Mouse (Mus musculus) ES-E14 (cell line): ENCODE results near the gene Arl15. TPM values are rescaled to one million over a fixed set of nuclear protein-coding genes. Genes with fewer than 3 reads are reported as not detected.

Experiments
- DNase-seq: peaks from one replicate; pipeline ENCODE4 v3.0.0-alpha.2; 2013; ENCODE audit warnings: low read depth, low spot score
- H3K27ac ChIP-seq: 2 replicates; pipeline ENCODE4 v1.5.1; 2012; ENCODE audit warnings: low read depth, mild to moderate bottlenecking, low read length, moderate library complexity, mixed read lengths; ENCODE audit not compliant: poor library complexity, insufficient read depth, severe bottlenecking
- H3K36me3 ChIP-seq: 2 replicates; pipeline ENCODE4 v1.6.1; 2012; ENCODE audit warnings: mild to moderate bottlenecking, low read length, moderate library complexity, mixed read lengths; ENCODE audit not compliant: control insufficient read depth, poor library complexity, insufficient read depth, severe bottlenecking
- H3K4me1 ChIP-seq, 2 experiments: fragments of 150-350 bp in 1 of 2; sonication (generic) in 1 of 2; 2 replicates each; pipeline ENCODE4 v1.6.1; 2012; ENCODE audit warnings: low read length in 2 of 2, mild to moderate bottlenecking in 1 of 2, mixed read lengths in 1 of 2; ENCODE audit not compliant: control insufficient read depth in 2 of 2, insufficient read depth in 2 of 2, poor library complexity in 1 of 2
- H3K4me3 ChIP-seq, 2 experiments: fragments of 150-350 bp in 1 of 2; sonication (generic) in 1 of 2; 2 replicates each; pipeline ENCODE4 v1.5.1; 2012; ENCODE audit warnings: low read length in 2 of 2, low read depth in 1 of 2, mild to moderate bottlenecking in 1 of 2, mixed read lengths in 1 of 2; ENCODE audit not compliant: insufficient read depth in 1 of 2, poor library complexity in 1 of 2, severe bottlenecking in 1 of 2
- H3K9ac ChIP-seq: 2 replicates; pipeline ENCODE4 v1.6.1; 2012; ENCODE audit warnings: low read depth, mild to moderate bottlenecking, low read length, mixed read lengths; ENCODE audit not compliant: poor library complexity, insufficient read depth, severe bottlenecking
- H3K9me3 ChIP-seq: fragments of 150-350 bp; sonication (generic); 2 replicates; pipeline ENCODE4 v1.6.1; 2012; ENCODE audit warnings: low read depth, mild to moderate bottlenecking, low read length; ENCODE audit not compliant: control insufficient read depth, insufficient read depth
- CHD2 ChIP-seq: IDR thresholded peaks from 2 replicates; pipeline ENCODE4 v1.6.1; 2014; ENCODE audit warnings: mild to moderate bottlenecking, low read depth, low read length, inconsistent platforms
- HCFC1 ChIP-seq: IDR thresholded peaks from 2 replicates; pipeline ENCODE4 v1.6.1; 2012; ENCODE audit warnings: low read length, inconsistent platforms, borderline replicate concordance; ENCODE audit not compliant: insufficient read depth
- MAFK ChIP-seq: IDR thresholded peaks from 2 replicates; pipeline ENCODE4 v1.6.1; 2014; ENCODE audit warnings: mild to moderate bottlenecking, low read depth, low read length, inconsistent platforms; ENCODE audit not compliant: insufficient read depth
- ZC3H11A ChIP-seq: IDR thresholded peaks from 2 replicates; pipeline ENCODE4 v1.6.1; 2012; ENCODE audit warnings: low read depth, mild to moderate bottlenecking, inconsistent platforms, low read length, borderline replicate concordance
- ZNF384 ChIP-seq: IDR thresholded peaks from 2 replicates; pipeline ENCODE4 v1.6.1; 2012; ENCODE audit warnings: low read depth, low read length, inconsistent platforms
- in situ Hi-C, 2 experiments: fragments of 600-800 bp; cut with MboI; formaldehyde crosslinking; loops; one replicate each; pipeline ENCODE4 v1.15.1; 2025; ENCODE audit warnings: low sequenced_read_pairs in 2 of 2, inconsistent platforms in 1 of 2; ENCODE audit not compliant: unreplicated experiment in 2 of 2
- total RNA-seq: library from RNA; depleted of rRNA; stranded (reverse); fragments of 300-350 nt; gene quantifications from 2 replicates; pipeline ENCODE4 v1.2.3, GENCODE M21; 2012

The Arl15 gene
- total RNA-seq, 1 experiment: 15.1 TPM

DNA sequence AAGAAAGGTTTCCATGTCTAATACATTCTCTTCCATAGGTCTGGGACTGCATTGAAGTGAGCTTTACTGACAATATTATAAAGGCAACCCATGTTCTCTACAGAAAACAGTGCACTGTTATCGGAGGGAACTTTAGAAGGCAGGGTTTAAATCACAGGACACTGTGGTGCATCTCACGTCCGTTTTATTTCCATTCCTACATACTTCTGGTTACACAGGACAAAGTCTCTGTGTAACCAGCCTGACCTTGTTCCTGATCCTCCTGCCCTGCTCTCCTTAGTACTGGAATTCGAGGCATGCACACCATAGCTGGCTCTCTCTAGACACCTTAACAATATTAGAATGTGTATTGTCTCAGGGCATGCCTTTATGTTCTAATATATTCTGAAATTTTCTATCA is 368.4 kb downstream of the Arl15 start:
- Histone ChIP-seq H3K4me1 (peaks cover 3 to 11% of the 10 kb centered on the region in 2 experiments; a peak in 2 of 4 replicates), H3K4me3 (no peak overlapping the region), H3K27ac (no peak overlapping the region), H3K36me3 (no peaks in the 10 kb centered on the region), H3K9me3 (no peaks in the 10 kb centered on the region), H3K9ac (no peak overlapping the region)
- no peak for DNase-seq
- TF ChIP-seq MAFK: no peak
- TF ChIP-seq ZNF384: no peak
- TF ChIP-seq CHD2: no peak
- no peak for TF ChIP-seq HCFC1
- TF ChIP-seq ZC3H11A: no peak
- in situ Hi-C loops: no loop called here

DNA sequence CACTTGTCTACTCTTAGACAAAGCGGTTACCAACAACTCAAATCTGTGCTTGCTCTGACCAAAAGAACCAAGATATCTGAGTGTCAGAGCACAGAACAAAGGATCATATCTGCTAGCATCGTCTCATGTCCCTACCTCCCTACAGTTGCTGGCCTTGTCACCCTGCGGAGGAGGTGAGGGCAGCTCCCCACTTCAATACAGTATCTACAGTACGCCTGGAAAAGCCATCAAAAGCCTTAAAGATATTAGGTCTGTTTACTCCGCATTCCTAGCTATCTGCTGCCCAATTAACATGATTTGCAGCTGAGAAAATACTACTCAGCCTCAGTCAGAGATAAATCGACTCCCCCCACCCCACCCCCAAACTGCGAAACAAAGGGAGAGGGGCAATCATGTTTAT is 371.3 kb downstream of the Arl15 start:
- in situ Hi-C loops: no loop called here
- no peak for TF ChIP-seq MAFK
- TF ChIP-seq ZC3H11A: no peak
- TF ChIP-seq CHD2: no peak
- TF ChIP-seq HCFC1: no peak
- no peak for TF ChIP-seq ZNF384
- Histone ChIP-seq H3K27ac (no peak overlapping the region), H3K36me3 (no peaks in the 10 kb centered on the region), H3K4me3 (no peak overlapping the region), H3K9me3 (no peaks in the 10 kb centered on the region), H3K4me1 (no peaks in the 10 kb centered on the region), H3K9ac (no peak overlapping the region)
- no peak for DNase-seq

DNA sequence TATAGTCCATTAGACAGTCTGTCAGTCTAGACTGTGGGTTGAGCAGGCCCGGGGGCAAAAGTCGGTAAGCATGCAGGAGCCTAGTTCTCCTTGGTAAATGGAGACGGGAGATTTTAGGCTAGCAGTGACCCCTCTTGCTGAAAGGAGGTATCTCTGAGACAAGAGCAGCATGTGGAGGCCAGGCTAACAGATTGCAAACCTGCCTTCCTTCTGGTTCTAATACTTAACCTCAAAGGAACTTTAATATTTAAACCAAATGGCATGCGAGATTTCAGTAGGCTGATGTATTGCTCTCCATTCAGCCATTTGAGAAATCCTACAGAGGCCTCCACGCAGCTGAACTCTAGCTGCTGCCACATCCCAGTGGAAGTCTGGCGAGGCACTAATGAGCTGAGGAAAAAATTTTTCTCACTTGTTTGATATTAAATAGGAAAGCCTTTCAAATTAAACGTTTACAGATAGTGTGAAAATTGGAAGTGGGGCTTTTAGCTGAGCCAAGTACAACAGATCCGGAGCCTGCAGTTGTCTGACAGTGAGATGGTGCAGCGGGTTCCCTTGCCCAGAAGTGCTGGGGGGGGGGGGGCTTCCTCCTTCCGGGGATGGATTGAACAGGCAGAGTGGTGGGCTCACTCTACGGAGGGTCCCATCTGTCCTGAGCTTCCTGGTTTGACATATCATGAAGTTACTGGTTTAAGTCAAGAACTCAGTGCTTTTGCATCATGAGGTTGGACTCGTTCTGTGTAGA is 372.3 kb downstream of the Arl15 start:
- in situ Hi-C loops: no loop called here
- H3K27ac ChIP-seq: no peak overlapping the region
- no peak overlapping the region for H3K9ac ChIP-seq
- H3K9me3 ChIP-seq: no peaks in the 10 kb centered on the region
- no peaks in the 10 kb centered on the region for H3K4me1 ChIP-seq
- TF ChIP-seq MAFK (no peak), HCFC1 (no peak), ZC3H11A (no peak), ZNF384 (no peak), CHD2 (no peak)
- no peaks in the 10 kb centered on the region for H3K36me3 ChIP-seq
- DNase-seq: no peak
- H3K4me3 ChIP-seq: no peak overlapping the region

DNA sequence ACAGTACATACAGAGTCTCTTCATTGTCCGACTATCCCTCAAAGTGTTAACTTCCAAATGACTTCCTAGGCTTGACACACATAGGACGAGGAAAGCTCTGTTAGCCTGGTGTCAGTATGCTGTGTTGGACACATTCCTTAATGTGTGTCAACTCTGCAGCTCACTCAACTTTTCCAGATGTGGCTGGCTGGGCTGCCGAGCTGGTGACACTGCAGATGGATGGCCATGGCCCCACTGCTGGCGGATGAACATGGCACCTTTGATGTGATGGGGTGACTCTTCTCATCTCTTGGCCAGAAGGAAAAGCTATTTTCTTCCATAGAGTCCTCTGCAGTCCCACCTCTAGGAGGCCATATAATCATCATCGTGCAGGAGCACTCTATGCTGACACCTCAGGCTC is 375.8 kb downstream of the Arl15 start:
- TF ChIP-seq ZC3H11A: no peak
- no peak for TF ChIP-seq MAFK
- TF ChIP-seq HCFC1: no peak
- TF ChIP-seq CHD2: no peak
- no peak for TF ChIP-seq ZNF384
- Histone ChIP-seq H3K36me3 (no peaks in the 10 kb centered on the region), H3K9me3 (no peaks in the 10 kb centered on the region), H3K27ac (no peak overlapping the region), H3K4me3 (no peak overlapping the region), H3K4me1 (no peaks in the 10 kb centered on the region), H3K9ac (no peak overlapping the region)
- no peak for DNase-seq
- in situ Hi-C loops: no loop called here

DNA sequence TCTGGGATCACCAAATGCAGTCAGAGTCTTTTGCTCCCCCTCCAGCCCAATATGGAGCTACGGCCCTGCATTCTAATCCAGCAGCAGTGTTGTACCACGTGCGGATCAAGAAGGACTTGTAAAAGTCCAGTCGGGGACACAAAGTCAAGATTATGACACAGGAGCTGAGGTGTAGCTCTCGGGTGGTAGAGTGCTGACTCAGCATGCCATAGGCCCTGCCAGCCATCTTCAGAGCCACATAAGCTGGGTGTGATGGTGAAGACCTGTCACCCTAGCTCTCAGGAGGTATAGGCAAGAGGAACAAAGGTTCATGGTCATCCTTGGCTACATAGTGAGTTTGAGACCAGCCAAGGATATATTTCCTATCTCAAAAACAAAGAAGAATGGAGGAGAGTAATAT is 377.2 kb downstream of the Arl15 start:
- TF ChIP-seq MAFK (peak; percentile 85), CHD2 (no peak), ZC3H11A (no peak), ZNF384 (no peak), HCFC1 (no peak)
- H3K4me1 ChIP-seq: no peaks in the 10 kb centered on the region
- H3K9ac ChIP-seq: no peak overlapping the region
- H3K9me3 ChIP-seq: no peaks in the 10 kb centered on the region
- DNase-seq: no peak
- H3K36me3 ChIP-seq: no peaks in the 10 kb centered on the region
- H3K27ac ChIP-seq: no peak overlapping the region
- in situ Hi-C loops: no loop called here
- no peak overlapping the region for H3K4me3 ChIP-seq
